Mouse (Mus musculus): ENCODE results near the gene Dnmt3l. TPM values are rescaled to one million over a fixed set of nuclear protein-coding genes. Genes with fewer than 3 reads are reported as not detected.

The Dnmt3l gene
- not detected in 2 replicates for polyA plus RNA-seq (2015; fragmentation: Nextera tagmentation; extraction: Ambion mirVana)

DNA sequence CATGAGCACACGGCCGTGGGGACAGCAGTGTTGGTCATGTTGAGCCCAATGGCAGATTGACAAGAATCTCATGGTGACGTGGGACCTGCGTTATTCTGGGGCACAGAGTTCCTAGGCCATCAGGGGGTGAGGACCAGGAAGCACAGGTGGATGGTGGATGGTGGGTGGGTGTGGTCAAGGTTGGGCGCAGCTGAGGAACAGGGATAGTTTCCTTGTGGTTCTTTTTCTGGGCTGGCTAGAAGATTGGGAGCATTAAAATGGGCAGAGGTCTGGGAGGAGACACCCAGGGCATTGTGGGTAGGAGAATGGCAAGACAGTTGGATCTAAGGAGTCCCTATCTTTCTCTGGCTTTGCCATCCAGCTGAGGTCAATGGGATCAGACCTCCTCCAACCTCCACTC lies at the start of gene Dnmt3l:
Gene Dnmt3l, plus strand, starts transcription at position 301 of the 400 bp plus-strand sequence.
- 94% methylated on average over 5 of the region's 5 CpGs for WGBS
- no peak for ATAC-seq

GRCm38 (mm10) chr10:77995639-77996038 lies 46.1 kb upstream of the Dnmt3l start:
- ATAC-seq, result no peak
- Histone ChIP-seq H3K4me1 (no peaks in the 10 kb centered on the region), H3K9me3 (replicated peaks) (no peaks in the 10 kb centered on the region), H3K27ac (no peak overlapping the region), H3K4me2 (no peak overlapping the region), H3K4me3 (no peak overlapping the region), H3K36me3 (ENCODE audit: poor library complexity, severe bottlenecking) (peaks cover 98% of the 10 kb centered on the region), H3K27me3 (no peaks in the 10 kb centered on the region), H3K9ac (no peak overlapping the region)
- 89% methylated on average over 3 of the region's 3 CpGs for WGBS

More for the DNA sequence above, at the start of gene Dnmt3l:
- Histone ChIP-seq H3K9me3 (replicated peaks) (no peaks in the 10 kb centered on the region), H3K4me1 (peaks cover 8% of the 10 kb centered on the region), H3K27me3 (peaks cover 7% of the 10 kb centered on the region), H3K4me3 (no peak within 1 kb of the TSS), H3K27ac (no peak within 1 kb of the TSS), H3K4me2 (no peak within 1 kb of the TSS), H3K36me3 (ENCODE audit: poor library complexity, severe bottlenecking) (no peaks in the 10 kb centered on the region), H3K9ac (no peak within 1 kb of the TSS)

- Histone ChIP-seq H3K36me3 (ENCODE audit: poor library complexity, severe bottlenecking) (peaks cover 92% of the 10 kb centered on the region), H3K27ac (no peak overlapping the region), H3K27me3 (no peaks in the 10 kb centered on the region), H3K4me1 (0 out of 2 replicates have a peak, but pooled peaks cover 3% of the 10 kb centered on the region), H3K9ac (no peak overlapping the region), H3K4me2 (no peak overlapping the region), H3K9me3 (replicated peaks) (no peaks in the 10 kb centered on the region), H3K4me3 (no peak overlapping the region)
- no peak for ATAC-seq
- WGBS, result 92% methylated on average over 5 of the region's 5 CpGs
These were observed 41.5 kb upstream of the Dnmt3l start for GRCm38 (mm10) chr10:78000200-78000599.

- Histone ChIP-seq H3K9ac (no peak overlapping the region), H3K9me3 (replicated peaks) (no peaks in the 10 kb centered on the region), H3K4me1 (peaks cover 16% of the 10 kb centered on the region), H3K4me3 (no peak overlapping the region), H3K36me3 (ENCODE audit: poor library complexity, severe bottlenecking) (peaks cover 86% of the 10 kb centered on the region), H3K27ac (no peak overlapping the region), H3K4me2 (no peak overlapping the region), H3K27me3 (no peaks in the 10 kb centered on the region)
- WGBS, result 87% methylated on average over 11 of the region's 11 CpGs
- no peak for ATAC-seq
These were observed 40.0 kb upstream of the Dnmt3l start for GRCm38 (mm10) chr10:78001796-78002195.

- Histone ChIP-seq H3K4me2 (no peak overlapping the region), H3K27ac (no peak overlapping the region), H3K4me3 (no peak overlapping the region), H3K36me3 (ENCODE audit: poor library complexity, severe bottlenecking) (peaks cover 81% of the 10 kb centered on the region), H3K9ac (no peak overlapping the region), H3K27me3 (no peaks in the 10 kb centered on the region), H3K9me3 (replicated peaks) (no peaks in the 10 kb centered on the region), H3K4me1 (peaks cover 21% of the 10 kb centered on the region)
- no peak for ATAC-seq
- 96% methylated on average over 2 of the region's 2 CpGs for WGBS
These were observed 39.4 kb upstream of the Dnmt3l start for GRCm38 (mm10) chr10:78002316-78002715.

- 89% methylated on average over 3 of the region's 3 CpGs for WGBS
- no peak for ATAC-seq
- Histone ChIP-seq H3K27ac (no peak overlapping the region), H3K4me2 (no peak overlapping the region), H3K4me1 (peaks cover 38% of the 10 kb centered on the region), H3K36me3 (ENCODE audit: poor library complexity, severe bottlenecking) (peaks cover 58% of the 10 kb centered on the region), H3K9me3 (replicated peaks) (no peaks in the 10 kb centered on the region), H3K27me3 (no peaks in the 10 kb centered on the region), H3K9ac (no peak overlapping the region), H3K4me3 (no peak overlapping the region)
These were observed 37.2 kb upstream of the Dnmt3l start for GRCm38 (mm10) chr10:78004479-78005100.

DNA sequence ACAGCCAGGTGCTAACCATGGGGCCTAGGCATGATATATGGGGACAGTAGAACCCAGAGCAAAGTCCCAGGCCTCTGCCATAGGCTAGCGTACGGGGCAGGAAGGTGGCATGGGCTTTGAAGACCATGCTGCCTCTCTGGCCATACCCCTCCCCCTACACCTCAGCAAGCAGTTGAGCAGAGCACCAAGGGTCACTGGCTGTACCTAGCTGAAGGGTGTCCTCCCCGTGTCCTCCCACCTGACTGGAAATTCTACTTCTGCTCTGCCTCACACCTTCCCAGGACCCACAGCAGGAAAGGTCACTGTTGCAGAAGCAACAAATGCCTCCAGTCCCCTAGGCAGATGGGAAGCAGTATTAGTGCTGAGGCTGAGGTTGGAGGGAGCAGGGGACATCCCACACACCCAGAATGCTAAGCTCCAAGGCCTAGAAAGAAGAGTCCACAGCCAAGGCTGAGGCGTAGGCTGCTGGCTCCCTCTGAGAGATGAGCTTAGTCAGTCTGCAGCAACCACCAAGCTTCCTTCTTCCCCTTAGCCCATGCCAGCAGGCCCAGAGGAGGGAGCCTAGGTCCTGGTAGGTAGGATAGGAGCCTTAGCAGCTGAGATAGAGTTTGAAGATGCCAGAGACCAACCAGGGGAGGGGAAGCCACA lies 35.8 kb upstream of the Dnmt3l start:
- no peak overlapping the region for H3K27ac ChIP-seq
- no peaks in the 10 kb centered on the region for H3K27me3 ChIP-seq
- no peak for ATAC-seq
- H3K4me2 ChIP-seq, result no peak overlapping the region
- peaks cover 42% of the 10 kb centered on the region for H3K4me1 ChIP-seq
- no peaks in the 10 kb centered on the region for H3K9me3 ChIP-seq (replicated peaks)
- H3K36me3 ChIP-seq (ENCODE audit: poor library complexity, severe bottlenecking), result peaks cover 45% of the 10 kb centered on the region
- 95% methylated on average over 4 of the region's 4 CpGs for WGBS
- 0 out of 2 replicates have a peak overlapping the region, but pooled peaks have one; percentile 16 for H3K9ac ChIP-seq
- no peak overlapping the region for H3K4me3 ChIP-seq

GRCm38 (mm10) chr10:78007203-78007602 lies 34.5 kb upstream of the Dnmt3l start:
- Histone ChIP-seq H3K4me1 (peaks cover 42% of the 10 kb centered on the region), H3K4me3 (no peak overlapping the region), H3K36me3 (ENCODE audit: poor library complexity, severe bottlenecking) (peaks cover 32% of the 10 kb centered on the region), H3K9ac (peak overlapping the region; percentile 87), H3K27ac (no peak overlapping the region), H3K9me3 (replicated peaks) (no peaks in the 10 kb centered on the region), H3K4me2 (peak overlapping the region; percentile 75), H3K27me3 (no peaks in the 10 kb centered on the region)
- no peak for ATAC-seq
- 46% methylated on average over 7 of the region's 7 CpGs for WGBS

DNA sequence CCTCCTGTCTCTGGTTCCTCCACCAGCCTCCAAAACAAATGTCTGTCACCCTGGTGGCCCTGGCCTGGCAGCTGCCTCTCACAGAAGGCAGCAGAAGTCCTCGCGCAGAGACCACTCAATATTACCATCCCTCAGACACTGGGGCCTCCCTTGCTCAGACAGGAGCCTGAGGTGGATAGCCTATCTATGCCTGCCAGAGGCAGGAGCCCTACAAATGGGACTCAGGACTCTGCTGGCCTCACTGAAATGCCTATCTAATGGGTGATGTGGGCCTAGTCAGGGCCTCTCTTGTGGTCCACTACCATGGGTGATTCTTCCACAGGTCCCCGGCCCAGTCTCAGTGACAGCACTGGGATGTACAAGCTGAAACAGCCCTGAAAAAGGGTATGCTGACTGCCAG lies 33.6 kb upstream of the Dnmt3l start:
- Histone ChIP-seq H3K36me3 (ENCODE audit: poor library complexity, severe bottlenecking) (peaks cover 23% of the 10 kb centered on the region), H3K27ac (no peak overlapping the region; the same call in 1 of the 2 replicates), H3K4me1 (peaks cover 42% of the 10 kb centered on the region), H3K27me3 (no peaks in the 10 kb centered on the region), H3K4me3 (peak overlapping the region; percentile 73), H3K4me2 (peak overlapping the region; percentile 75), H3K9ac (peak overlapping the region; percentile 87), H3K9me3 (replicated peaks) (no peaks in the 10 kb centered on the region)
- no peak for ATAC-seq
- 83% methylated on average over 3 of the region's 3 CpGs for WGBS

- Histone ChIP-seq H3K4me3 (peak overlapping the region; percentile 73), H3K27me3 (no peaks in the 10 kb centered on the region), H3K36me3 (ENCODE audit: poor library complexity, severe bottlenecking) (peaks cover 17% of the 10 kb centered on the region), H3K9ac (peak overlapping the region; percentile 87), H3K4me2 (peak overlapping the region; percentile 75), H3K27ac (peak overlapping the region; percentile 91), H3K4me1 (peaks cover 41% of the 10 kb centered on the region), H3K9me3 (replicated peaks) (no peaks in the 10 kb centered on the region)
- peak; percentile 97 for ATAC-seq
- WGBS, result under 1% methylated on average over 59 of the region's 59 CpGs
These were observed 32.4 kb upstream of the Dnmt3l start for GRCm38 (mm10) chr10:78009184-78009944.

DNA sequence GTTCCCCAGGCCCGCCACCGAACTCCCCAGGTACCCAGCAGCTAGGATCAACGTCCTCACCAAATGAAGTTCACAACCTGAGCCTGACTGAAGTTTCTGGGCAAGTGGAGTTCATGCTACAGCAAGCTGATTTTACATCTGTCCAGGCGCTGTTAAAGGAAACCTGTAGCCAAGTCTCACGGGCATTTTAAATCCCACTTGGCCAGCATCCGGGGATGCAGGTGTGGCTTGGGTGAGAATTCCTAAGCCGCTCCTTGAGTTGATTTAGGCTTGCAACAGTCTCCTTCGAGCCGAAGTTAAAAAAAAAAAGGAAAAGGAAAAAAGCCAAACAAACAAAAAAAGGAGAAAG lies 31.8 kb upstream of the Dnmt3l start, which contains the start of gene Pfkl:
Gene Pfkl, minus strand, starts transcription at position 139 of the 349 bp plus-strand sequence.
- H3K4me2 ChIP-seq, result peak within 1 kb of the TSS; percentile 75
- no peak for ATAC-seq
- no peaks in the 10 kb centered on the region for H3K9me3 ChIP-seq (replicated peaks)
- peak within 1 kb of the TSS; percentile 91 for H3K27ac ChIP-seq
- peak within 1 kb of the TSS; percentile 73 for H3K4me3 ChIP-seq
- peaks cover 11% of the 10 kb centered on the region; the same call in 1 of the 2 replicates for H3K36me3 ChIP-seq (ENCODE audit: poor library complexity, severe bottlenecking)
- H3K4me1 ChIP-seq, result peaks cover 39% of the 10 kb centered on the region
- no peaks in the 10 kb centered on the region for H3K27me3 ChIP-seq
- H3K9ac ChIP-seq, result peak within 1 kb of the TSS; percentile 87
- under 1% methylated on average over 9 of the region's 9 CpGs for WGBS

GRCm38 (mm10) chr10:78010335-78010734 lies 31.4 kb upstream of the Dnmt3l start:
- H3K9me3 ChIP-seq (replicated peaks), result no peaks in the 10 kb centered on the region
- H3K36me3 ChIP-seq (ENCODE audit: poor library complexity, severe bottlenecking), result peaks cover 9% of the 10 kb centered on the region; the same call in 1 of the 2 replicates
- H3K4me2 ChIP-seq, result peak overlapping the region; percentile 75
- ATAC-seq, result no peak
- peaks cover 39% of the 10 kb centered on the region for H3K4me1 ChIP-seq
- H3K4me3 ChIP-seq, result 0 out of 2 replicates have a peak overlapping the region, but pooled peaks have one; percentile 14
- 17% methylated on average over 10 of the region's 10 CpGs for WGBS
- H3K27ac ChIP-seq, result no peak overlapping the region
- H3K9ac ChIP-seq, result no peak overlapping the region
- no peaks in the 10 kb centered on the region for H3K27me3 ChIP-seq
